Mouse (Mus musculus) cerebral cortex, adult 2 months (tissue): ENCODE measurements around the gene Lrch4.

ENCODE experiments used
- WGBS: fragments of 180-500 bp; shearing (Covaris S2); methylation state at CpG from one replicate; pipeline ENCODE4 v1.1.7; 2018; 5-methylcytosine and 5-hydroxymethylcytosine counted together

Lrch4 gene

DNA sequence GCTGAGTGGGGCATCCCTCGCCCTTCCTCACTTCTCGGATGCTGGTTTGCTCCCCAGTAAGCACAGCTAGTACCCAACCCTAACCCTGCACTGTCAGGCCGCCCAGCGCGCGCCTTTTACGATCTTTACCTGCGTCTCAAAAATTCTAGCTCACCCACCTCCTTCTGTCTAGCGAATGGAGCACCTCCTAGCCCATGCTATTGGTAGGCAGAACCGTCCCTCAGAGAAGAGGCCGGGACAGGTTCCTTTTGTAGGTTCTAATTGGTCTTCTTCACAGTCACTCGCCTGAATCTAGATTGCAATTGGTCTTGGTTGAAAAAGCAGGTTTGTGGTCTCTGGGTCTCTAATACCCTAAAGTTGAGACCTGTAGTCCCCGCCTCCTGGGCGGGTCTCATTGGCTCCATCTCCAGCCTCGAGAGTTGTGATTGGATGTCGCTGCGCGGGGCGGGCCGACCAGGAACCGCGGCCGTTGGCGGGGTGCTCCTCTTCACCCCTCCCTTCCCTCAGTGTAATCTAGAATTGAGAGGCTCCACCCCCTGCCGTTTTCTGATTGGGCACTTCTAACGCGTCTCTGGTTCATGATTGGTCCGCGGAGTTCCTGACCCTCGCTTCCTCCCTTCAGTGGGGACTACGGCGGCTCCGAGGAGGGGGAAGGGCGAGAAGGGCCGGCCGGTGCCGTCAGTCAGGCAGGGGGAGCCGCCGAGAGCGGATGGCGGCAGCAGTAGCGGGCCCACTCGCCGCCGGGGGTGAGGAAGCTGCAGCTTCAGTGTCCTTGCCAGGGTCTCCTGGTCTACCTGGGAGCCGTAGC lies at the start of gene Lrch4, which contains the start of the genes Fbxo24 and Gm20605:
Gene Lrch4, plus strand, starts transcription at position 624 of the 808 bp plus-strand sequence.
Gene Fbxo24, minus strand, starts transcription at position 505 of the 808 bp plus-strand sequence.
Gene Gm20605, plus strand, starts transcription at position 678 of the 808 bp plus-strand sequence.
- WGBS: under 1% methylated on average over 46 of the region's 46 CpGs

DNA sequence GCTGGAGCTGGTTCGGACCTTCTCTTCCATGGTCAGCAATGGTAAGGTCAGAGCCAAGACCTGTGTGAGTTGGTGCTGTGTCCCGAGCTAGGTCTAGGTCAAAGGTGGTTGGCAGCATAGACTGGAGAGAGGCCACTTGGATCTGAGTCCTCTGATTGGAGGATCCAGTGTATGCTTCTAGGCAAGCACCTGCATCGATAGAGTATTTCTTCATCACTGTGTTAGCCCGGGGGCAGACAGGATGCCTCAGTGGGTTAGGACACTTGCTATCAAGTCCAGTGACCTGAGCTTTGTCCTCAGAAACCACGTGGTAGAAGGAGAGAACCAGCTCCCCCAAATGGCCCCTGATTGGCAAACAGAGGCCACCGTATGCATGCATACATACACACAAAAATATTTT lies 48.7 kb upstream of the Lrch4 start:
- 87% methylated on average over 6 of the region's 6 CpGs for WGBS

DNA sequence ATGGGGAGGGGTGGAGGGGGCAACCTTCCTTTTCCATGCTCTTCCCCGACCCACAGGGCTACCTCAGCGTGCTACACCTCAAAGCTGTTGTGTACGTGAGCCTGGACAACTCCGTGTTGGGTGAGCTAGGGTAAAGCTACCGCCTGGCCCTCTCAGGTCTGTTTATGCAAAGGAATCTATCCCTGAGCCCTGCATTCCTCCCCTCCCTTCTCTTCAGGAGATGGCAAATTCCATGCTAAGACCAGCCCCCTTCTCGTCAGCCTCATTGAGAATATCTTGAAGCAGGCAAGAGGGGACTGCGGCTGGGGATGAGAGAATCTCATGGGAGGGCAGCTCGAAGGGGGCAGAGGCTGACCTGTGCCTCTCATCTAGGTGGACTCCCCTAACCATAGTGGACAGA lies 46.2 kb upstream of the Lrch4 start:
- 67% methylated on average over 8 of the region's 8 CpGs for WGBS

DNA sequence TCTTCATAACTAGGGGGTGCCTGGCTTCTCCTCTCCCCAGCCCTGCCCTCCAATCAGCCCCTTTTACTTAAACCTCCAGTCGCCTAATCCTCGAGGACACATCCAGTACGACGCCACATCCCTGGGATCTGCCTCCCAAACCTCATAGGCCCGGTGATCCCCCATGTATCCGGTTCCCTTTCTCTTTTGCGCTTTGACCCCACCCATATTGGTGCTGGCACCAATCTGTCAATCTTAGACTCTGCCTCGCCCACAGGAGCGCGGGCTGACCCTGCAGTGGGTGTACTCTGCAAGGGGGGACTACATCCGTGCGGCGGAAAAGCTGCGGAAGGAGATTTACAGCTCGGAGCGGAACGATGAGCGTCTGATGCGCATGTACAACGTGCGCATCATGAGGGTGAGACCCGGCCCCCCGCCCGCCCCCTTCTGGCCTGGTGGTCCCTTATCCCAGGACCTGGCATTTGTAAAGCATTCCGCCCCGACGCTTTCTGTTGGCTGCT lies 45.2 kb upstream of the Lrch4 start:
- WGBS: 20% methylated on average over 27 of the region's 27 CpGs

DNA sequence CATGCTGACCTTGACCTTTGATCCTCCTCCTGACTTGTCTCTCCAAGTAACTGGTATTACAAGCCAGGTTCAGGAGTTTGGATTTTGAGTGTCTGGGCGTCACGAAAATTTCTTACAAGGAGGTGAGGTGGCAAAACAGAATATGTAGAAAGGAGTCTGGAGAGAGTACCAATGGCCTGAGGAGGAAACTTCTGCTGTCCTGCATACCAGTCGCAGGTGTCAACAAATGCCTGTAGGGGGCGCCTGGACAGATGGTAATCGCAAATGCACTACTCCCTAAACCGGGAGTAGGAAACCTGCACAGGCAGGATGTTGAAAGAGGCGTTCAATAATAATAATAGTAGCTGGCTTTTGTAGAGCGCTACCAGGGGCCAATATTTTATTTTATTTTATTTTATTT lies 43.9 kb upstream of the Lrch4 start:
- WGBS: 31% methylated on average over 8 of the region's 8 CpGs

DNA sequence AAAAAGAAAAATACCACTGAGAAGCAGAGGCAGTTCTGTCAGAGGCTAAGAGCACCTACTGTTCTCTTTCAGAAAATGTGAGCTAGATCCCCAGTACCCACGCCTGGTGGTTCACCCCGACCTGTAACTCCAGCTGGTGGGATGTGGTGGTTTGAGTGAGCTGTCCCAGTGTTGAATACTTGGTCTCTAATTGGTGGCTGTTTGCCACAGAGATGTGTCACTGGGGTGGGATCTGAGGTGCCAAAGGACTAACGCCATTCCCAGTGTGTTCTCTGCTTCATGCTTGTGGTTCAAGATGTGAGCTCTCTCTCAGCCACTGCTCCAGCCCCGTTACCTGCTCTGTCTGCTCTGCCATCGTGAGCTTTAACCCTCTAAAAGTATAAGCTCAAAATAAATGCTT lies 38.4 kb upstream of the Lrch4 start:
- 84% methylated on average over 5 of the region's 5 CpGs for WGBS

DNA sequence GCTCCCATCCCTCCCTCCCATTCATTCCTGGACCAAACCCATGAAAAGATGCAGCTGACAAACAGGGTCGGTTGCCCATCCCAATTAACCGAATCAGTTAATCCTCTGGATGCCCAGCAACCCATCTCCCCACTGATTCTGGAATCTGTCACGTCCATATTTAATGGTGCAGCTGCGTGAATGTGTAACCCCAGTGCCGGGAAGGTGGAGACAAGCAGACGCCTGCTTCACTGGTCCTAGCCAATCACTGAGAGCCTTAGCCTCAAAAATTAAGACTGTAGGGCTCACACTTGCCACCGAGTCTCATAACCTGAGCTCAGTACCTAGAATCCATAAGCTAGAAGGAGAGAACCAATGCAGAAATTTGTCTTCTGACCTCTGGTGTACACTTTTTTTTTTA lies 33.0 kb upstream of the Lrch4 start:
- 85% methylated on average over 7 of the region's 7 CpGs for WGBS

DNA sequence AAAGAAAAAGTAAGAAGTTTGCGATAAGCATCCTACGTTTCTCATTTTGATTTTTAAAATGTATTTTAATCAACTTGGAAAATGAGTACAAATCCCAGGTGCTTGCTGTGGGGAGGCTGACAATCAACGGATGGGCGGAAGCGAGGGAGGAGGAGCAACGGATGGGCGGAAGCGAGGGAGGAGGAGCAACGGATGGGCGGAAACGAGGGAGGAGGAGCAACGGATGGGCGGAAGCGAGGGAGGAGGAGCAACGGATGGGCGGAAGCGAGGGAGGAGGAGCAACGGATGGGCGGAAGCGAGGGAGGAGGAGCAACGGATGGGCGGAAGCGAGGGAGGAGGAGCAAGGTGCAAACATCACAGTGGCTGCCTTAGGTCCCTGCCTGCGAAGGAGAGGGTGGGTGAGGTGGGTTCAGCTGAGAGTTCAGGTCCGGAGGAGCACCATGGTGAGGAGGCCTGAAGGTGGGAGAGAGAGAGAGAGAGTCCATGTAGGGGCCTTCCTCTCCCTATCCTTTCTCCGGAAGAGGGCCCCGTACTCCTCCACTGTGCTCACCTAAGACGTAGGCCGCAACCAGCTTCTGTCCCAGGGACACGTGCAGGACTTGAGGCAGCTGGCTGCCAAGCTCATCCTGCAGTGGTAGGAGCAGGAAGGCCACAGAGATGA lies 32.2 kb upstream of the Lrch4 start:
- 46% methylated on average over 29 of the region's 30 CpGs for WGBS

DNA sequence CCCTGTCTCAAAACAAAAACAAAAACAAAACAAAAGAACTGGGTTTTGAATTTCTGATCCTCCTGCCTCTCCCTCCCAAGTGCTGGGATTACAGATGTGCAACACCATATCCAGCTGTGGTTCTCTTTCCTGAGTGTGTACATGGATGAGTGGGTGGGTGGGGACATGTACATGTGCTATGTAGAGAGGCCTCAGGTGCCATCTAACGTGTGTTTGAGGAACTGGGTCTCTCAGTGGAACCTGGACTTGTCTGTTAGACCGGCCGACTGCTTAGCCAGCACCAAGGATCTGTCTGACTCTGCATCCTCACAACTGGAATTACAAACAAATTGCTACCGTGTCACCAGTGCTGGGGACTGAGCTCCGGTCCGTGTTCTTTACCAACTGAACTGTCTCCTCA lies 31.3 kb upstream of the Lrch4 start:
- WGBS: 94% methylated on average over 6 of the region's 6 CpGs

DNA sequence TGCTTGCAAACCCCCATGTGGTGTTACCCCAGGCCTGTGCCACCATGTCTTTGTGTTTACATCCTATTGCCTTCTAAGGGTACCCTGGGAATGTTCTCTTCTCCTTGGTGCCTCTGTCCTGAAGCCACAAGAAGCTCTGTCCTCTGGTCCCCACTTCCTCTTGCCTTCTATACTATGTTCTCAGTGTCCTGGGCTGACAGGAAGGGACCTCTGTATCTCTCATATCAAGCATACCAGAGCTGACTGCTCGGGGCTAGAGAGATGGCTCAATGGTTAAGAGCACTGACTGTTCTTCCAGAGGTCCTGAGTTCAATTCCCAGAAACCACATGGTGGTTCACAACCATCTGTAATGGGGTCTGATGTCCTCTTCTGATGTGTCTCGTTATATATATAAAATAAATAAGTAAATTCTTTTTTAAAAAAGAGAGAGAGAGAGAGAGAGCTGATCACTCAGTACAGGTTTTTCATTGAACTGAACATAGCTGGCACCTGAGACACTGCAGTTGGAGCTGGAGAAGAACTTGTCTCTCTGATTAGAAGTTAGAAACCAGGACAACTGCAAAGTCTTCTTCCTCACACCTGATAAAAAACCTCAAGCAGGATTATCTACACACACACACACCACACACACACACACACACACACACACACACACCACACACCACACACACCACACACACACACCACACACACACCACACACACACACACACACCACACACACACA lies 30.7 kb upstream of the Lrch4 start:
- WGBS: 80% methylated on average over 2 of the region's 2 CpGs

DNA sequence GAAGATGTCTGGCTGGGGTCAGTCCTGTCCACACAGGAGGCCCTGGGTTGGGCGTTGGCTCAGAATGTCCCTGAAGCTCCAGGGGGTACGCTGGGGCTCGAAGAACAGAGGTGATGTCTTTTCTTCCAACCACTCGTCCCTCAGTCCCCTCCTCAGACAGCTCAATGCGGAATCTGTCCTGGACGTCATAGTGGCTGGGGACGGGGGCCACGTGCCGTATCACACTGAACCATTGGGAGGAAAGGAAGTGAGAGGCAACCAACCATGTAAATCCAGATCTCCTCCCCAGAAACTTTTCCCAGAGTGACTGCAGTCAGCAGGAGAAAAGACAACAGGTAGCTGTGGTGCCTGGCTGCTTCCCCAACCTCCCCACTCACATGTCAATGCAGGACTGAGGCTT lies 29.3 kb upstream of the Lrch4 start:
- 44% methylated on average over 9 of the region's 9 CpGs for WGBS

DNA sequence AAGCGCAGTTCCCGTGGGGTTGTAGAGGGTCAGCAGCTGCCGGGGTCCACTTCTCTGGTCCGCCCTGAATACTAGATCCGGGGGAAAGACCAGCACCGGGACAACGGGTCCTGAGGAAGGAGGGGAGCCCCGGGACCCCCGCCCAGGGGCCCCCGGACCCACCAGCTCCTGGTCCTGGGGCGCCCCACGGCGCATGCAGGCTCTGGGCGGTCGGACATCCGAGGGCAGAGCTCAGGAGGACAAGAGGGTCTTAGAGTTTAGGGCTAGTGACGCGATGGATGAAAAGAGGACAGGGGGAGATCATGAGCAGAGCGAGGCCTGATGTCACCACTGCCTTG lies 28.7 kb upstream of the Lrch4 start:
- 1% methylated on average over 19 of the region's 19 CpGs for WGBS

DNA sequence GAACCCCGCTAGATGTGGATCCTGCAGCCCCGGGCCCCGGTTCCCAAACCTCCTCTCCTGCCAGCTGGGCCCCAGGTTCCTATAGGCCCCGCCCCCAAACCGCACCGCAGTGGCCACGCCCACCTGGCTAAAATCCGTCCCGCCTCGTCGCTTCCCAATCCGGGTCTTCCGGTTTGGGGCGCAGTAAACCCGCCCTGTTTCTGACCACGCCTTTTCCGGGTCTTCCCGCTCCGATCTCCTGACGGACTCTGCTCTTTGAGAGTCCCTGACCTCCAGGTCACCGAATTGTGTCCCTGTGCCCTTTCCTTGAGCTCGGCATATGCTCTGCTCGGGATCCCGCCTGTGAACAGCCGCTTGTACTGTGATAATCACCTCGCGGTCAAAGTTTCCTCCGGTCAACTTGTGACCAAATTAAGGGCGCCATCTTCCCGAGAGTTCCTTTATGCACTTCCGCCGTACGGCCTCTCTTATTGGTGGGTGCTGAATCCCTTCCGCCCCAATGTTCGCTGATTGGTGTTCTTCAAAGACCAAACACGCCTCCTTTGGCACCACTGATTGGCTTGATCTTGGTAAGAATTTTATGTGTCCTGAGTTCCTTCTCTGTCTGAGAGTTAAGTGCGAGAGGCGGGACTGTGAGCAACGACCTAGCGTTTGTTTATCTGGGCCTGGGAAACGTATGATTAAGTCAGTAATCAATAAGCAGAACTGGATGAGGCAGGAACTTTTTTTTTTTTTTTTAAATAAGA lies 28.1 kb upstream of the Lrch4 start, which contains the start of gene Mospd3:
Gene Mospd3, minus strand, starts transcription at position 440 of the 746 bp plus-strand sequence.
- WGBS: under 1% methylated on average over 41 of the region's 41 CpGs

DNA sequence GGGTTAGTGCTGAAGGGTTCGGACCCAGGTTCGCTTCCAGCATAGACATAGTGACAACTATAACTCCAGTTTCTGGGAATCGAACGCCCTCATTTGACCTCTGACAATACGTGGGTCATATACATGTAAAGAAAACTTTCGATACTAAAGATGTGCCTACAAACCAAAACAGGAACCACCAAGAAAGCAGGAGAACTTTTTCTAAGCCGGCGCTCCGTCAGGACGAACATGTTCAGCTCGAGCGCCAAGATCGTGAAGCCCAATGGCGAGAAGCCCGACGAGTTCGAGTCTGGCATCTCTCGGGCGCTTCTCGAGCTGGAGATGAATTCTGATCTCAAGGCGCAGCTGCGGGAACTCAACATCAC lies 27.6 kb upstream of the Lrch4 start:
- WGBS: under 1% methylated on average over 22 of the region's 22 CpGs

DNA sequence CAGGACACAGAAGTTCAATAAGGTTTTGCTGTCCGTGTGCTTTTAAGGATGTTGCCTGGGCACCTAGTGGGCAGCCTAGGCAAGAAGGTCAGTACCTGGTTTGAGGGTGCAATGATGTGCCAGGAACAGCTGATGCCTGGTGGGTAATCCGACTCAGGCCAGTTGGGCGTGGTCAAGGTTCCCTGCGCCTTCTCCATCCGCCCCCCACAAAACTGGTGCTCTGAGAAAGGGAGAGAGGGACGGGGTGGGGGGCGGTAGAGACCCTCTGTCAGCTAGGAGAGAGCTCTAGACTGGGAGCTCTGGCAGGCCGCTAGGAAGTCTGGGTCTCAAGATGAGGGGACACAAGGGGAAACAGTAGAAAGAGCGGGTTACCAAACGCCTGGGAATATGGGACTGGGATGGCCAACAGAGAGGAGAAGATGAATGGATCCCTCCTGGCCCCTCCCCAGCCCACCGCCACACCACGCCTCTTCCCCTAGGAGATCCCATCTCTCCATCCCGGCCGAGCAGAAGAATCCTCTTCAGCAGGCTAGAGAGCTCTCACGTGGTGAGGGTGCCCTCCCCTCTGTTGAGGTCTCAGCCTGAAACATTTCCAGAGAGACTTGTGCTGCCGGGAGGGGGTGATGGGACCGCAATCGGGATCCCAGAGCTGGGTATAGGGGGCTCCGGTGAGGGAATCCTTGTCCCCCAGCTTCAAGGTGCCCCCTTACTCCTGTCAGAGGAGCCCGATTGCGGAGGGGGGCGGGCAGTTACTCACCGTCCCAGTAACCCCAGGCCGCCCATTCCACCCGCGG lies 20.9 kb upstream of the Lrch4 start:
- 28% methylated on average over 26 of the region's 26 CpGs for WGBS

DNA sequence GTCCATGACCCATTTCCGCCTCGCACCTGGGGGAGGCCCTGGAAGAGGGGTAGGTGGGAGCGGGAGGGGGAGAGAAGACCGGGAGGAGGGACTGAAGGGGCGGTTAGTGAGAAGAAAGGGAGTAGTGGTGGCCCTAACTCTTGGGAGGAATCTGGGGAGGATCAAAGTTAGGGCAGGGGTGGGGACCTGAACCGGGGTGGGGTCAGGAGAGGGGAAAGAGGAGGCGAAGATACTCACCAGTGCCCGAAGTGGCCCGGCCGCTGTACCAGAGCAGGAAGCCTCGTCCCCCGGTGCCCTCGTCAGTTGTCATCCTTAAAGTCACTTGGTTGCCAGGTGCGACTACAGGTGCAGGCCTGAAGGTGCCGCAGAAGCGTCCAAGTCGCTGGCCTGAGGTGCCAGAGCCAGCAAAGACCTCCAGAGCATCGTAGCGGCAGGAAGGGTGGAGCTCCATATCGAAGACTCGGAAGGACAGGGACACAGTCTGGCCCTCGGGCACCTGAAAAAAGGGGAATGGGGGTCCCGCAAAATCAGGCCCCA lies 20.2 kb upstream of the Lrch4 start:
- WGBS: 40% methylated on average over 23 of the region's 23 CpGs

DNA sequence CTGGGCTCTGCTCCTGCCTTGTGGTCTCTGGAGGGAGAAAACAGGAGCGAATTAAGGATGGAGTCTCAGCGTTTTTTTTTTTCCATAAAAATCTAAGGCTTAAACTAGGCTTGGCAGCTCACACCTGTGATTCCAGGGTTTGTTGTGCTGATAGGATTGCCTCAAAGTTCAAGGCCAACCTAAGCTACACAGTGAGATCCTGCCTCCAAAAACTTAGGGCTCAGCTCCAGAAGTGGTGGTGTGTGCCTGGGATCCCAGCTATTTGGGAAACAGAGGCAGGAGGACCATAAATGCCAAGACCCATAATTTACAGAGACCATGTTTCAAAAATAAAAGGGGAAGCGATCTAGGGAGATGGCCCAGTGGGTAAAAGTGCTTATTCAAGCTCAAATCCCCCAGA lies 19.6 kb upstream of the Lrch4 start:
- 74% methylated on average over 3 of the region's 3 CpGs for WGBS

DNA sequence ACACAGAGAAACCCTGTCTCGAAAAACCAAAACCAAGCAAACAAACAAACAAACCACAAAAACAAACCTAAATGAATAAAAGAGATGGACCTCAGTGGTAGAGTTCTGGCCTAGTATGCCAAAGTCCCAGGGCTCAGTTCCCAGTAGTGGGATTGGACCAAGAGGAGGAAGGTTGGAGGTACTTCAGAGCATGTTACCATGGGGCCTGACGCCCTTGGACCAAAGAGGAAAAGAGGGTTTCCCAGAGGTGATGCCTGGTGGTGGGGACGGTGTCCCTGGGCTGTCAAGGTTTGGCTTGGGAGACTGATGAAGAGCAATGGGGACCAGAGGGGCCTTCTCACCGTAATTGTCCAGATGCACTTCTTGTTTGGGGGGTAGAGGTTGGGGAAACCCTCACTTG lies 18.9 kb upstream of the Lrch4 start:
- 84% methylated on average over 4 of the region's 4 CpGs for WGBS

DNA sequence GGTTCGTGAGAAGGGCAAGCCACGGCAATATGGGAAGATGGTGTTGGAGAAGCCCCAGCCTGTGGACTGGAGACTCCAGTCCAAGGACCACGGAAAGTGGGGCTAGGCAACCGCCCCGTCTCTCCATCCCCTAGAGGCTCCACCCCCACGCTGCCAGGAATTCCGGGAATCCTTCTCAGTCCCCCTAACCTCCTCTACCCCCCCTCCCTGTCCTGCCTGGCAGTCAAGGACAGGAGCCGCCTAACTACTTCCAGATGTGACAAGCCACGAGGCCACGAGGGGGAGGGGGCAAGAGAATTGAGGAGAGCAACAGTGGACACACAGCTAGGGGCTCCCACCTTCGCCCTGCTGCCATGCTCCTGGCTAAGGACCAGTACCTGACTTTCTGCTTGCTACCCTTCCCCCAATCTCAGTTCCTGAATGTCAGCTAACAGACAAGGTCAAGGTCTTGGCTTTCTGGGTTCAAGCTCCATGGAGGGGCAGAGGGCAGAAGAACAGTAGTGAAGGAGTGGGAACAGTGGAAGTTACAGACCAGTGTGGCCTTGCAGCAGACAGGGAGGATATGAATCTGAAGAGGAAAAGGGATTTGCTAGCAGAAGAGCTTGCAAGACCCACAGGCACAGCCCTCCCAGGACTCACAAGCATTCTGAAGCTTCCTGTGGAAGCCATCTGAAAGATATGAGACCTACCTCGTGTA lies 18.2 kb upstream of the Lrch4 start:
- 46% methylated on average over 12 of the region's 12 CpGs for WGBS

DNA sequence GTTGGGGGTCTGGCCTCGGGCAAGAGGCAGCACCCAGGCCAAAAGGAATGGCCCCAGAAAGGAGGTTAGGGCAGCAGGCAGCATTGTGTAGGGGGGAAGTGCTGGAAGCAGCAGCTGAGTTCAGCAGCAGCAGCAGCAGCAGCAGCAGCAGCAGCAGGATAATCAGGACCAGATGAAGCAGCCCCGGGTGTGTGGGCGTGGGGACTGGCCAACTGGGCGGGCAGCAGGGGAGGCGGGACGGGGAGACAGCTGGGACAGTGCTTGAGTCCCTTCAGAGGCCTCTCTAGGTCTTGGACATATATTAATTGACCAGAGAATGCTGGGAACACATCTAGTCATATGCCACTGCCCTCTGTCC lies 17.7 kb upstream of the Lrch4 start:
- WGBS: 35% methylated on average over 6 of the region's 6 CpGs
